Mouse (Mus musculus): ENCODE results near the gene Pprc1.

DNA sequence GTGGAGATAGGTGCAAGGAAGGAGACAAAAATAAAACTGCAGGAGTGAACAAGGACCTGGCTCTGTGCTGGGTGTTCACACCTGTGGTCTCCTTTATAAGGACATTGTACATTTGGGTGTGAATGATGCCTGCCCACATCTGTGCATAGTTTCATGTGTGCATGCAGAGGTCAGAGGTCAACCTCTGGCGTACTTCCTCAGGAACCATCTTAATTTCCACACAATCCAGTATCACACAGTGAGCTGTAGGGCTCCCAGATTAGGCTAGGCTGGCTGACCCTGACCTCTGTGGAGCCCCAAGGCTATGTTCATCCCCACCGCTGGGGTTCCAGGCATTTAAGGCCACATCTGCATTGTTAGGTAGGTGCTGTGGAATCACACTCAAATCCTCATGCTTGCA is 2.7 kb downstream of the Pprc1 start:
- TF ChIP-seq POLR2A (IDR thresholded peaks at IDR 0.05; ENCODE audit: control insufficient read depth, low read depth, low read length) (no peak), CTCF (IDR thresholded peaks at IDR 0.05; ENCODE audit: control insufficient read depth, insufficient read depth, insufficient replicate concordance, low read depth, low read length) (no peak)

Data from testis, adult 2 months (tissue).